Comparison of ENCODE assay signal across 10 mouse cellular contexts in genomic region chr9:31560226-31560556, GRCm38 (mm10).
DNase-seq lines count a peak whose midpoint lies in the region; ATAC-seq and TF ChIP-seq lines count a peak whose summit lies in the region.
"Had no signal": no experiment of that assay in that cellular context is flagged by ENCODE, and none has a peak within 500 bp of the region (broad histone marks: within the 10 kb centered on the region; RNA-seq: fewer than 3 reads in every experiment).

No protein-coding gene starts in this region.

- TF ChIP-seq CTCF in heart, adult 2 months (IDR thresholded peaks at IDR 0.05) = no peak

- TF ChIP-seq EP300 in heart, adult 2 months (IDR thresholded peaks at IDR 0.05; ENCODE audit: insufficient read depth, low read depth, low read length) = no peak

- no peak for ATAC-seq in heart, embryonic 12.5 days (ENCODE audit: insufficient number of reproducible peaks, low FRiP score)
- 0 out of 2 replicates have a peak, but pooled peaks have one; percentile 16 for ATAC-seq in midbrain, embryonic 12.5 days (ENCODE audit: low FRiP score, low read depth)
- no peak for ATAC-seq in embryonic facial prominence, embryonic 15.5 days (ENCODE audit: insufficient number of reproducible peaks, low FRiP score, low TSS enrichment, low read depth)
- ATAC-seq in midbrain, embryonic 15.5 days (replicated peaks) = peak; percentile 32; the same call in 1 of the 2 replicates
- ATAC-seq: inflammation-experienced regulatory T-cells, adult 6 months had no signal

- H3K79me2 ChIP-seq in heart, adult 2 months (replicated peaks; ENCODE audit: control insufficient read depth, insufficient read depth, low read length) = no peaks in the 10 kb centered on the region

- H3K27me3 ChIP-seq in heart, embryonic 12.5 days (replicated peaks) = peaks cover 5% of the 10 kb centered on the region; the same call in 1 of the 2 replicates
- H3K27me3 ChIP-seq in heart, adult 2 months (ENCODE audit: control insufficient read depth, insufficient read depth, low read length) = no peaks in the 10 kb centered on the region
- H3K27me3 ChIP-seq in midbrain, embryonic 12.5 days = peaks cover 7% of the 10 kb centered on the region; the same call in 1 of the 2 replicates
- H3K27me3 ChIP-seq in midbrain, embryonic 10.5 days (ENCODE audit: low read depth, poor library complexity, severe bottlenecking) = no peaks in the 10 kb centered on the region
- H3K27me3 ChIP-seq in embryonic facial prominence, embryonic 15.5 days = no peaks in the 10 kb centered on the region
- no peaks in the 10 kb centered on the region for H3K27me3 ChIP-seq in midbrain, embryonic 15.5 days (replicated peaks)
- H3K27me3 ChIP-seq: liver, embryonic 15.5 days had no signal

- H3K36me3 ChIP-seq in heart, embryonic 12.5 days = no peaks in the 10 kb centered on the region
- H3K36me3 ChIP-seq in heart, adult 2 months (ENCODE audit: control insufficient read depth, insufficient read depth, low read length) = no peaks in the 10 kb centered on the region
- H3K36me3 ChIP-seq in midbrain, embryonic 12.5 days = no peaks in the 10 kb centered on the region
- no peaks in the 10 kb centered on the region for H3K36me3 ChIP-seq in midbrain, embryonic 10.5 days
- H3K36me3 ChIP-seq in embryonic facial prominence, embryonic 15.5 days = no peaks in the 10 kb centered on the region
- H3K36me3 ChIP-seq in midbrain, embryonic 15.5 days (replicated peaks) = no peaks in the 10 kb centered on the region
- H3K36me3 ChIP-seq: liver, embryonic 15.5 days had no signal

- WGBS in heart, embryonic 12.5 days = 64% methylated on average over 3 of the region's 3 CpGs
- 74% methylated on average over 3 of the region's 3 CpGs for WGBS in heart, adult 2 months
- 88% methylated on average over 3 of the region's 3 CpGs for WGBS in midbrain, embryonic 12.5 days
- WGBS in midbrain, embryonic 10.5 days = 86% methylated on average over 3 of the region's 3 CpGs
- WGBS in embryonic facial prominence, embryonic 15.5 days = 87% methylated on average over 3 of the region's 3 CpGs
- WGBS in midbrain, embryonic 15.5 days = 82% methylated on average over 3 of the region's 3 CpGs

- H3K4me2 ChIP-seq in heart, embryonic 12.5 days = no peak overlapping the region; the same call in 1 of the 2 replicates
- no peak overlapping the region for H3K4me2 ChIP-seq in midbrain, embryonic 12.5 days (replicated peaks)
- peak overlapping the region; percentile 49; the same call in 1 of the 2 replicates for H3K4me2 ChIP-seq in embryonic facial prominence, embryonic 15.5 days (replicated peaks)
- H3K4me2 ChIP-seq in midbrain, embryonic 15.5 days = 0 out of 2 replicates have a peak overlapping the region, but pooled peaks have one; percentile 49

- peaks cover 10% of the 10 kb centered on the region; the same call in 1 of the 2 replicates for H3K4me1 ChIP-seq in heart, embryonic 12.5 days (replicated peaks)
- H3K4me1 ChIP-seq in heart, adult 2 months (ENCODE audit: control insufficient read depth, insufficient read depth, low read length) = no peaks in the 10 kb centered on the region
- peaks cover 5% of the 10 kb centered on the region; the same call in 1 of the 2 replicates for H3K4me1 ChIP-seq in midbrain, embryonic 12.5 days
- H3K4me1 ChIP-seq in midbrain, embryonic 10.5 days = peaks cover 4% of the 10 kb centered on the region; the same call in 1 of the 2 replicates
- peaks cover 5% of the 10 kb centered on the region; the same call in 1 of the 2 replicates for H3K4me1 ChIP-seq in embryonic facial prominence, embryonic 15.5 days
- peaks cover 7% of the 10 kb centered on the region for H3K4me1 ChIP-seq in midbrain, embryonic 15.5 days
- H3K4me1 ChIP-seq: liver, embryonic 15.5 days had no signal

- no peak overlapping the region for H3K27ac ChIP-seq in heart, embryonic 12.5 days (ENCODE audit: poor library complexity, severe bottlenecking)
- H3K27ac ChIP-seq in heart, adult 2 months = no peak overlapping the region
- no peak overlapping the region for H3K27ac ChIP-seq in midbrain, embryonic 12.5 days (replicated peaks)
- H3K27ac ChIP-seq in midbrain, embryonic 10.5 days (replicated peaks) = no peak overlapping the region
- H3K27ac ChIP-seq in embryonic facial prominence, embryonic 15.5 days (replicated peaks) = no peak overlapping the region
- no peak overlapping the region; the same call in 1 of the 2 replicates for H3K27ac ChIP-seq in midbrain, embryonic 15.5 days
- H3K27ac ChIP-seq: kidney, postnatal 0 days; liver, embryonic 15.5 days had no signal

- no peak for TF ChIP-seq POLR2A in heart, adult 2 months (IDR thresholded peaks at IDR 0.05; ENCODE audit: insufficient read depth, low read depth, low read length)

- H3K9ac ChIP-seq in heart, embryonic 12.5 days = peak overlapping the region; percentile 49; the same call in 1 of the 2 replicates
- H3K9ac ChIP-seq in heart, adult 2 months (ENCODE audit: low read depth, low read length) = no peak overlapping the region
- H3K9ac ChIP-seq in midbrain, embryonic 12.5 days (replicated peaks) = 0 out of 2 replicates have a peak overlapping the region, but pooled peaks have one; percentile 50
- H3K9ac ChIP-seq in embryonic facial prominence, embryonic 15.5 days = no peak overlapping the region
- no peak overlapping the region for H3K9ac ChIP-seq in midbrain, embryonic 15.5 days
- H3K9ac ChIP-seq: liver, embryonic 15.5 days had no signal

- no peak for DNase-seq in heart, adult 2 months
- no peak for DNase-seq in midbrain, embryonic 10.5 days (ENCODE audit: low spot score)
- no peak for DNase-seq in natural killer cell, adult 2 months (ENCODE audit: low spot score in 2 of 2)

- no peak overlapping the region for H3K4me3 ChIP-seq in heart, embryonic 12.5 days
- no peak overlapping the region for H3K4me3 ChIP-seq in heart, adult 2 months
- H3K4me3 ChIP-seq in midbrain, embryonic 12.5 days = no peak overlapping the region
- H3K4me3 ChIP-seq in midbrain, embryonic 10.5 days = no peak overlapping the region
- H3K4me3 ChIP-seq in embryonic facial prominence, embryonic 15.5 days (replicated peaks) = 0 out of 2 replicates have a peak overlapping the region, but pooled peaks have one; percentile 26
- H3K4me3 ChIP-seq in midbrain, embryonic 15.5 days = no peak overlapping the region
- H3K4me3 ChIP-seq: liver, embryonic 15.5 days had no signal

- intact Hi-C loops in heart, adult 2 months (cut with DNase I) = no loop called here

- H3K9me3 ChIP-seq in heart, embryonic 12.5 days (replicated peaks) = no peaks in the 10 kb centered on the region
- no peaks in the 10 kb centered on the region for H3K9me3 ChIP-seq in midbrain, embryonic 12.5 days
- no peaks in the 10 kb centered on the region for H3K9me3 ChIP-seq in midbrain, embryonic 10.5 days (replicated peaks)
- H3K9me3 ChIP-seq in embryonic facial prominence, embryonic 15.5 days (replicated peaks) = no peaks in the 10 kb centered on the region
- H3K9me3 ChIP-seq in midbrain, embryonic 15.5 days = no peaks in the 10 kb centered on the region
- H3K9me3 ChIP-seq: liver, embryonic 15.5 days had no signal

Comparison
In these comparisons a context has a peak if more than half of its experiments do, and no peak if none do; other contexts are left out.
1. H3K4me2 ChIP-seq: peak in embryonic facial prominence, embryonic 15.5 days (single experiment) and midbrain, embryonic 15.5 days (single experiment); none in heart, embryonic 12.5 days (single experiment) and midbrain, embryonic 12.5 days (single experiment).
2. H3K9ac ChIP-seq: peak in heart, embryonic 12.5 days (single experiment) and midbrain, embryonic 12.5 days (single experiment); none in heart, adult 2 months (single experiment), embryonic facial prominence, embryonic 15.5 days (single experiment) and midbrain, embryonic 15.5 days (single experiment).
3. ATAC-seq: peak in midbrain, embryonic 12.5 days (single experiment) and midbrain, embryonic 15.5 days (single experiment); none in heart, embryonic 12.5 days (single experiment) and embryonic facial prominence, embryonic 15.5 days (single experiment).